Mouse (Mus musculus) cerebellum, adult 2 months (tissue): ENCODE data around the gene Iqsec1. TPM values are rescaled to one million over a fixed set of nuclear protein-coding genes. Genes with fewer than 3 reads are reported as not detected.

Experiments
- DNase-seq, 2 experiments: peaks; one replicate each; pipeline ENCODE4 v3.0.0; 2021
- H3K27ac ChIP-seq: fragments of 200-500 bp; 2 replicates; pipeline ENCODE4 v1.5.1; 2012; ENCODE audit warnings: low read length, control low read depth, inconsistent platforms; ENCODE audit not compliant: insufficient read depth
- H3K27me3 ChIP-seq: fragments of 200-500 bp; 2 replicates; pipeline ENCODE4 v1.6.1; 2012; ENCODE audit warnings: inconsistent platforms, mild to moderate bottlenecking, low read length, moderate library complexity; ENCODE audit not compliant: control insufficient read depth, insufficient read depth
- H3K4me1 ChIP-seq: fragments of 200-500 bp; 2 replicates; pipeline ENCODE4 v1.6.1; 2011; ENCODE audit warnings: low read length; ENCODE audit not compliant: control insufficient read depth, insufficient read depth
- H3K4me3 ChIP-seq: fragments of 200-500 bp; replicated peaks from 2 replicates; pipeline ENCODE3; 2011; ENCODE audit warnings: mild to moderate bottlenecking, low read depth, low read length, control low read depth; ENCODE audit not compliant: insufficient read depth
- CTCF ChIP-seq: fragments of 200-500 bp; IDR thresholded peaks from 2 replicates; pipeline ENCODE4 v1.5.1; 2011; ENCODE audit warnings: low read depth, mild to moderate bottlenecking, control low read depth, low read length, moderate library complexity, borderline replicate concordance; ENCODE audit not compliant: insufficient read depth
- POLR2A ChIP-seq: fragments of 200-500 bp; IDR thresholded peaks from 2 replicates; pipeline ENCODE4 v1.6.1; 2011; ENCODE audit warnings: low read length, control low read depth, borderline replicate concordance; ENCODE audit not compliant: insufficient read depth
- WGBS: fragments of 180-500 bp; shearing (Covaris S2); methylation state at CpG from one replicate; pipeline ENCODE4 v1.1.7; 2018; 5-methylcytosine and 5-hydroxymethylcytosine counted together
- polyA plus RNA-seq: library from polyadenylated mRNA; depleted of rRNA; stranded (reverse); fragments of >200 nt; gene quantifications from 2 replicates; pipeline ENCODE4 v1.2.3, GENCODE M21; 2012

The Iqsec1 gene
- polyA plus RNA-seq, 1 experiment, result 249 TPM

GRCm38 (mm10) chr6:90996181-90996580, 7.7 kb upstream of the Iqsec1 start:
- WGBS, result 90% methylated on average over 2 of the region's 2 CpGs
- no peak overlapping the region for H3K4me3 ChIP-seq
- TF ChIP-seq POLR2A, result no peak
- no peak for DNase-seq
- H3K27me3 ChIP-seq, result no peaks in the 10 kb centered on the region
- peaks cover 2% of the 10 kb centered on the region; the same call in 1 of the 2 replicates for H3K4me1 ChIP-seq
- H3K27ac ChIP-seq, result no peak overlapping the region

GRCm38 (mm10) chr6:90988299-90988625, 223 bp downstream of the Iqsec1 start:
- DNase-seq, result no peak
- peaks cover 1% of the 10 kb centered on the region; the same call in 1 of the 2 replicates for H3K27me3 ChIP-seq
- H3K27ac ChIP-seq, result no peak overlapping the region
- WGBS, result 1% methylated on average over 59 of the region's 59 CpGs
- TF ChIP-seq CTCF (no peak), POLR2A (no peak)
- no peaks in the 10 kb centered on the region for H3K4me1 ChIP-seq
- H3K4me3 ChIP-seq, result peak overlapping the region; percentile 52

GRCm38 (mm10) chr6:90987561-90988298, 755 bp downstream of the Iqsec1 start:
- Histone ChIP-seq H3K27me3 (peaks cover 1% of the 10 kb centered on the region; the same call in 1 of the 2 replicates), H3K4me1 (no peaks in the 10 kb centered on the region), H3K4me3 (peak overlapping the region; percentile 52), H3K27ac (no peak overlapping the region)
- DNase-seq, result peak; percentile 17 to 37
- TF ChIP-seq POLR2A (no peak), CTCF (no peak)
- WGBS, result 1% methylated on average over 72 of the region's 76 CpGs

GRCm38 (mm10) chr6:90984101-90984500, 4.4 kb downstream of the Iqsec1 start:
- H3K27me3 ChIP-seq, result peaks cover 1% of the 10 kb centered on the region; the same call in 1 of the 2 replicates
- TF ChIP-seq CTCF, result no peak
- no peak for TF ChIP-seq POLR2A
- no peak overlapping the region for H3K27ac ChIP-seq
- H3K4me1 ChIP-seq, result no peaks in the 10 kb centered on the region
- H3K4me3 ChIP-seq, result no peak overlapping the region
- WGBS, result 56% methylated on average over 3 of the region's 3 CpGs
- no peak for DNase-seq

- H3K27me3 ChIP-seq, result no peaks in the 10 kb centered on the region
- H3K27ac ChIP-seq, result no peak overlapping the region
- TF ChIP-seq CTCF (no peak), POLR2A (no peak)
- no peak for DNase-seq
- H3K4me3 ChIP-seq, result no peak overlapping the region
- 17% methylated on average over 2 of the region's 2 CpGs for WGBS
- peaks cover 3% of the 10 kb centered on the region for H3K4me1 ChIP-seq
Observed at GRCm38 (mm10) chr6:90974279-90974678, 14.2 kb downstream of the Iqsec1 start.

GRCm38 (mm10) chr6:90969341-90969871, 19.1 kb downstream of the Iqsec1 start:
- Histone ChIP-seq H3K27ac (no peak overlapping the region), H3K4me3 (no peak overlapping the region), H3K4me1 (peaks cover 2% of the 10 kb centered on the region), H3K27me3 (no peaks in the 10 kb centered on the region)
- DNase-seq, result no peak
- TF ChIP-seq POLR2A (no peak), CTCF (no peak)
- WGBS, result 32% methylated on average over 2 of the region's 2 CpGs

- DNase-seq, result no peak
- TF ChIP-seq POLR2A, result no peak
- no peak for TF ChIP-seq CTCF
- Histone ChIP-seq H3K27ac (no peak overlapping the region), H3K4me3 (no peak overlapping the region), H3K27me3 (no peaks in the 10 kb centered on the region), H3K4me1 (no peaks in the 10 kb centered on the region; the same call in 1 of the 2 replicates)
- 78% methylated on average over 4 of the region's 4 CpGs for WGBS
Observed at GRCm38 (mm10) chr6:90953349-90953748, 35.1 kb downstream of the Iqsec1 start.

- TF ChIP-seq CTCF (no peak), POLR2A (no peak)
- Histone ChIP-seq H3K27me3 (no peaks in the 10 kb centered on the region), H3K4me3 (no peak overlapping the region), H3K4me1 (peaks cover 7% of the 10 kb centered on the region), H3K27ac (no peak overlapping the region)
- DNase-seq, result no peak
- 86% methylated on average over 2 of the region's 2 CpGs for WGBS
Observed at GRCm38 (mm10) chr6:90950936-90951335, 37.5 kb downstream of the Iqsec1 start.
